Mouse (Mus musculus): ENCODE results near the gene Cenpt.
"Not testable (repeated sequence)": the region's sequence is repeated elsewhere in the genome, so short reads cannot be mapped to it uniquely, and the experiment has no call there.

Gene Cenpt

GRCm38 (mm10) chr8:105854303-105854702, 1.2 kb upstream of the Cenpt start:
- DNase-seq: no peak

GRCm38 (mm10) chr8:105852146-105852729, 840 bp downstream of the Cenpt start:
- no peak for DNase-seq

- peak; percentile 87 to 88 for DNase-seq
Observed at GRCm38 (mm10) chr8:105851651-105852143, 1.4 kb downstream of the Cenpt start.

- DNase-seq: no peak
Observed at GRCm38 (mm10) chr8:105850611-105851010, 2.5 kb downstream of the Cenpt start.

- DNase-seq: no peak
Observed at GRCm38 (mm10) chr8:105850014-105850413, 3.1 kb downstream of the Cenpt start.

- DNase-seq: no peak
Observed at GRCm38 (mm10) chr8:105846678-105847077, 6.4 kb downstream of the Cenpt start.

- DNase-seq: no peak
Observed at GRCm38 (mm10) chr8:105839209-105839608, 13.9 kb downstream of the Cenpt start.

GRCm38 (mm10) chr8:105836991-105837390, 16.1 kb downstream of the Cenpt start:
- peak; percentile 50 to 52 for DNase-seq

- peak; percentile 90 to 92 for DNase-seq
Observed at GRCm38 (mm10) chr8:105835318-105835717, 17.8 kb downstream of the Cenpt start.

GRCm38 (mm10) chr8:105833740-105834139, 19.3 kb downstream of the Cenpt start:
- not testable (repeated sequence) for DNase-seq

- peak; percentile 93 to 95 for DNase-seq
Observed at GRCm38 (mm10) chr8:105826861-105827848, 25.9 kb downstream of the Cenpt start, which contains the start of the genes Ranbp10 and Tsnaxip1. Gene Ranbp10 (minus strand): TSS chr8:105827350. Gene Tsnaxip1 (plus strand): TSS chr8:105827731.

- no peak for DNase-seq
Observed at GRCm38 (mm10) chr8:105826379-105826778, 26.7 kb downstream of the Cenpt start.

GRCm38 (mm10) chr8:105825506-105825905, 27.6 kb downstream of the Cenpt start:
- no peak for DNase-seq

- no peak for DNase-seq
Observed at GRCm38 (mm10) chr8:105820925-105821324, 32.2 kb downstream of the Cenpt start.

GRCm38 (mm10) chr8:105819659-105820058, 33.4 kb downstream of the Cenpt start:
- no peak for DNase-seq

GRCm38 (mm10) chr8:105813241-105813640, 39.8 kb downstream of the Cenpt start:
- no peak for DNase-seq

GRCm38 (mm10) chr8:105812511-105812910, 40.6 kb downstream of the Cenpt start:
- DNase-seq: no peak

GRCm38 (mm10) chr8:105811543-105811942, 41.5 kb downstream of the Cenpt start:
- DNase-seq: no peak

- DNase-seq: no peak
Observed at GRCm38 (mm10) chr8:105811061-105811460, 42.0 kb downstream of the Cenpt start.

GRCm38 (mm10) chr8:105810245-105810786, 42.8 kb downstream of the Cenpt start:
- DNase-seq: peak; percentile 44 to 50

- DNase-seq: no peak
Observed at GRCm38 (mm10) chr8:105808480-105808879, 44.6 kb downstream of the Cenpt start.

GRCm38 (mm10) chr8:105807766-105808165, 45.3 kb downstream of the Cenpt start:
- DNase-seq: no peak

GRCm38 (mm10) chr8:105805964-105806363, 47.1 kb downstream of the Cenpt start:
- no peak for DNase-seq

Data from B cell, adult 2 months (primary cell).